Mouse (Mus musculus) T-cell, adult 2 months (primary cell): ENCODE results near the gene Pcnp.
"Not testable (repeated sequence)": the region's sequence is repeated elsewhere in the genome, so short reads cannot be mapped to it uniquely, and the experiment has no call there.

Experiments used
- DNase-seq: peaks from one replicate; pipeline ENCODE4 v3.0.0; 2022; ENCODE audit warnings: low spot score

Gene Pcnp

GRCm38 (mm10) chr16:55967221-55967620, 62.3 kb downstream of the Pcnp start:
- DNase-seq = no peak

- DNase-seq = peak; percentile 92
Measured at GRCm38 (mm10) chr16:55966212-55966871, 63.2 kb downstream of the Pcnp start, which contains the start of gene Rpl24. Gene Rpl24, plus strand, starts transcription at chr16:55966275.

- DNase-seq = peak; percentile 52
Measured at GRCm38 (mm10) chr16:55964126-55964949, 65.2 kb downstream of the Pcnp start.

- DNase-seq = not testable (repeated sequence)
Measured at GRCm38 (mm10) chr16:55963068-55963467, 66.5 kb downstream of the Pcnp start.
